Mouse (Mus musculus): ENCODE results near the gene Myt1l. TPM values are rescaled to one million over a fixed set of nuclear protein-coding genes. Genes with fewer than 3 reads are reported as not detected.
A peak's percentile ranks its signal among the peaks of the same experiment; 100 is the strongest.

The Myt1l gene
- total RNA-seq, 2 experiments from 2014 or later, result 201 to 213 TPM

GRCm38 (mm10) chr12:29806415-29806814 is 278.2 kb downstream of the Myt1l start:
- DNase-seq (ENCODE audit: low spot score in 2 of 2), result no peak

- no peak for DNase-seq (ENCODE audit: low spot score in 2 of 2)
Measured at GRCm38 (mm10) chr12:29809569-29810185, 281.5 kb downstream of the Myt1l start.

GRCm38 (mm10) chr12:29815466-29815865 is 287.3 kb downstream of the Myt1l start:
- DNase-seq (ENCODE audit: low spot score in 2 of 2), result no peak

GRCm38 (mm10) chr12:29816130-29816529 is 287.9 kb downstream of the Myt1l start:
- no peak for DNase-seq (ENCODE audit: low spot score in 2 of 2)

GRCm38 (mm10) chr12:29816761-29817160 is 288.6 kb downstream of the Myt1l start:
- no peak for DNase-seq (ENCODE audit: low spot score in 2 of 2)

- DNase-seq (ENCODE audit: low spot score in 2 of 2), result peak; percentile 41 to 52
Measured at GRCm38 (mm10) chr12:29822216-29822615, 294.0 kb downstream of the Myt1l start.

- no peak for DNase-seq (ENCODE audit: low spot score in 2 of 2)
Measured at GRCm38 (mm10) chr12:29823766-29824417, 295.7 kb downstream of the Myt1l start.

- DNase-seq (ENCODE audit: low spot score in 2 of 2), result no peak
Measured at GRCm38 (mm10) chr12:29830571-29830970, 302.4 kb downstream of the Myt1l start.

- no peak for DNase-seq (ENCODE audit: low spot score in 2 of 2)
Measured at GRCm38 (mm10) chr12:29831356-29831755, 303.2 kb downstream of the Myt1l start.

- DNase-seq (ENCODE audit: low spot score in 2 of 2), result peak; percentile 32 to 54
Measured at GRCm38 (mm10) chr12:29837301-29837791, 309.2 kb downstream of the Myt1l start.

GRCm38 (mm10) chr12:29838421-29838820 is 310.2 kb downstream of the Myt1l start:
- DNase-seq (ENCODE audit: low spot score in 2 of 2), result no peak

GRCm38 (mm10) chr12:29849936-29850335 is 321.8 kb downstream of the Myt1l start:
- no peak for DNase-seq (ENCODE audit: low spot score in 2 of 2)

GRCm38 (mm10) chr12:29854151-29854585 is 326.0 kb downstream of the Myt1l start:
- DNase-seq (ENCODE audit: low spot score in 2 of 2), result no peak

- peak in 1 of 2 experiments; percentile 76 for DNase-seq (ENCODE audit: low spot score in 2 of 2)
Measured at GRCm38 (mm10) chr12:29855007-29855406, 326.8 kb downstream of the Myt1l start.

- no peak for DNase-seq (ENCODE audit: low spot score in 2 of 2)
Measured at GRCm38 (mm10) chr12:29860986-29861385, 332.8 kb downstream of the Myt1l start.

- DNase-seq (ENCODE audit: low spot score in 2 of 2), result no peak
Measured at GRCm38 (mm10) chr12:29868295-29868694, 340.1 kb downstream of the Myt1l start.

- DNase-seq (ENCODE audit: low spot score in 2 of 2), result no peak
Measured at GRCm38 (mm10) chr12:29868781-29869180, 340.6 kb downstream of the Myt1l start.

- peak; percentile 89 to 95 for DNase-seq (ENCODE audit: low spot score in 2 of 2)
Measured at GRCm38 (mm10) chr12:29872156-29872815, 344.1 kb downstream of the Myt1l start.

- DNase-seq (ENCODE audit: low spot score in 2 of 2), result no peak
Measured at GRCm38 (mm10) chr12:29873281-29873772, 345.1 kb downstream of the Myt1l start.

GRCm38 (mm10) chr12:29877977-29878376 is 349.8 kb downstream of the Myt1l start:
- DNase-seq (ENCODE audit: low spot score in 2 of 2), result no peak

- DNase-seq (ENCODE audit: low spot score in 2 of 2), result peak; percentile 82 to 86
Measured at GRCm38 (mm10) chr12:29882871-29883617, 354.9 kb downstream of the Myt1l start.
